Mouse (Mus musculus) thymus, adult 2 months (tissue): ENCODE measurements at regions not wholly inside any gene's neighbourhood (a gene's known extent, or its start where the extent isn't known, plus 50 kb on each side); places are given as distances from the start of the nearest gene placed in this dataset.
A peak's percentile ranks its signal among the peaks of the same experiment; 100 is the strongest.
"Not testable (repeated sequence)": the region's sequence is repeated elsewhere in the genome, so short reads cannot be mapped to it uniquely, and the experiment has no call there.

Source experiments
- DNase-seq: peaks from one replicate; pipeline ENCODE4 v3.0.0; 2021
- H3K27ac ChIP-seq: fragments of 200-500 bp; 2 replicates; pipeline ENCODE4 v1.5.1; 2012; ENCODE audit warnings: low read length, control low read depth; ENCODE audit not compliant: control insufficient read depth, insufficient read depth
- H3K27me3 ChIP-seq: fragments of 200-500 bp; 2 replicates; pipeline ENCODE4 v1.6.1; 2012; ENCODE audit warnings: mild to moderate bottlenecking, low read length, moderate library complexity, mixed read lengths; ENCODE audit not compliant: control insufficient read depth, insufficient read depth
- H3K36me3 ChIP-seq: fragments of 200-500 bp; 2 replicates; pipeline ENCODE4 v1.6.1; 2012; ENCODE audit warnings: mild to moderate bottlenecking, low read length, moderate library complexity; ENCODE audit not compliant: control insufficient read depth, insufficient read depth
- H3K4me1 ChIP-seq: fragments of 200-500 bp; replicated peaks from 2 replicates; pipeline ENCODE4 v1.6.1; 2012; ENCODE audit warnings: low read length; ENCODE audit not compliant: control insufficient read depth, insufficient read depth
- H3K4me3 ChIP-seq: fragments of 200-500 bp; 2 replicates; pipeline ENCODE4 v1.5.1; 2012; ENCODE audit warnings: mild to moderate bottlenecking, low read length, control low read depth, moderate library complexity; ENCODE audit not compliant: control insufficient read depth, insufficient read depth
- CTCF ChIP-seq: fragments of 200-500 bp; IDR thresholded peaks from 2 replicates; pipeline ENCODE4 v1.5.1; 2012; ENCODE audit warnings: mild to moderate bottlenecking, control low read depth, low read length, moderate library complexity, borderline replicate concordance; ENCODE audit not compliant: control insufficient read depth, poor library complexity, insufficient read depth; ENCODE audit errors: extremely low read depth
- POLR2A ChIP-seq: fragments of 200-500 bp; IDR thresholded peaks from 2 replicates; pipeline ENCODE4 v1.6.1; 2012; ENCODE audit warnings: mild to moderate bottlenecking, low read length, control low read depth, moderate library complexity; ENCODE audit not compliant: control insufficient read depth, poor library complexity, insufficient read depth; ENCODE audit errors: extremely low read depth
- WGBS: fragments of 180-500 bp; shearing (Covaris S2); methylation state at CpG from one replicate; pipeline ENCODE4 v1.1.7; 2018; 5-methylcytosine and 5-hydroxymethylcytosine counted together

DNA sequence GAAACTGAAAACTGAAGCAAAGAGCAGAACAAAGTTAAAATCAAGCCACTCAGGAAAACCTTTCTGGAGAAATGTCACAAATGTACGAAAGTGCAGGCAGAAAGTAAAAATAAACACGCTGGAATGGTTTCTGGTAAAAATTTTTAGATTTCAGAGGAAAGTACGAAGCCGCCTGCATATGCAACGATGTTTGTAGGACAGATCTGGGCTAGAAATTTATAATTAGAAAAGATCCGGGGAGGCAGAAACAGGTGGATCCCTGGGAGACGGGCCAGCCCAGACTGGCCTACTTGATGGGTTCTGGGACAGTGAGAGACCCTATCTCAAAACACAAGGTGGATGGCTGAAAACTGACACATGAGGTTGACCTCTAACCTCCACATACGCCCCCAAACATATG is 73.5 kb downstream of the Tomm20 start:
- peaks cover 17% of the 10 kb centered on the region for H3K4me1 ChIP-seq
- H3K27ac ChIP-seq: no peak overlapping the region
- no peak for DNase-seq
- H3K27me3 ChIP-seq: no peaks in the 10 kb centered on the region
- TF ChIP-seq POLR2A: no peak
- TF ChIP-seq CTCF: no peak
- no peaks in the 10 kb centered on the region for H3K36me3 ChIP-seq
- H3K4me3 ChIP-seq: no peak overlapping the region
- WGBS: 93% methylated on average over 8 of the region's 8 CpGs

DNA sequence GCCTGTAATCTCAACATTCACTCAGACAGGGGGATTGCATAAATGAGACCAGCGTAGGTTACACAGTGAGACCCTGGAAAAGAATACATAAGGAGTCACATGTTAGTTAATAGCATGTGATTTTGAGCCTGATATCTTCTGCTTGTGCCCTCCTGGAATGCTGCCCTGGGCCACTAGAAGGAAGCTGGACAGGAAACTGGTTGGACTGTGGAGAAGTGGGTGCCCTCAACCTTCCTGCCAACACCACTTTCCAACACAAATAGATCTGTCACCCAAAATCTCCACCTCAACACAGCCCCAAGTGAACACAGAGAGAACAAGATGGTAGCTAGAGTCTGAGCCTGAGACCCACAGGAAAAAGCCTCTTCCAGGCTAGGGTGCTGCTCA is 76.2 kb downstream of the Tomm20 start:
- H3K4me1 ChIP-seq: peaks cover 31% of the 10 kb centered on the region
- WGBS: 97% methylated on average over 1 of the region's 1 CpGs
- H3K27me3 ChIP-seq: no peaks in the 10 kb centered on the region
- no peak for TF ChIP-seq CTCF
- no peak for TF ChIP-seq POLR2A
- no peak overlapping the region for H3K27ac ChIP-seq
- H3K36me3 ChIP-seq: no peaks in the 10 kb centered on the region
- no peak for DNase-seq
- H3K4me3 ChIP-seq: no peak overlapping the region

DNA sequence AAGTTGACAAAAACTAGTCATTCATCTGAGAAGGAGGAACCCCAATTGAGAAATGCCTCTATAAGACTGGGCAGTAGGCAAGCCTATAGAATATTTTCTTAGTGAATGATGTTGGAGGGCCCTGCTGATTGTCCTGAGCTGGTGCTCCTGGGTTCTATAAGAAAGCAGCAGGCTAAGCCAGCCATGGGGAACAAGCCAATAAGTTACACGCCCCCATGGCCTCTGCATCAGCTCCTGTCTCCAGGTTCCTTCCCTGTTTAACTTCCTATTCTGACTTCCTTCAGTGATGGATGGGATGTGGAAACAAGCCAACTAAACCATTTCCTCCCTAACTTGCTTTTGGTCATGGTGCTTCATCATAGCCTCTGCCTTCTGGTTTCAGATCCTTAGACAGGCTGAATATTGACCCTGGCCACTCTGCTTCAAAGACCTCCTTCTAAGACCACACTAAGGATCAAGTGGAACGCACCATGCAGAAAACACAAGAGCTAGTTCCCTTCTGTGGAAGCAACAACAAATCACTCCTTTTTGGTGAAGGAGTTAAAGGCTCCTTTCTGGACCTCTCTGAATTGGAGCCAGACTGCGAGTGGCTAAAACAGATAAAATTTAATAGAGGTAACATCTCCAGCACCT is 76.7 kb downstream of the Tomm20 start:
- no peak overlapping the region for H3K4me3 ChIP-seq
- no peaks in the 10 kb centered on the region for H3K27me3 ChIP-seq
- no peaks in the 10 kb centered on the region for H3K36me3 ChIP-seq
- no peak overlapping the region for H3K27ac ChIP-seq
- no peak for DNase-seq
- WGBS: 88% methylated on average over 3 of the region's 3 CpGs
- no peak for TF ChIP-seq CTCF
- TF ChIP-seq POLR2A: no peak
- H3K4me1 ChIP-seq: peaks cover 33% of the 10 kb centered on the region

DNA sequence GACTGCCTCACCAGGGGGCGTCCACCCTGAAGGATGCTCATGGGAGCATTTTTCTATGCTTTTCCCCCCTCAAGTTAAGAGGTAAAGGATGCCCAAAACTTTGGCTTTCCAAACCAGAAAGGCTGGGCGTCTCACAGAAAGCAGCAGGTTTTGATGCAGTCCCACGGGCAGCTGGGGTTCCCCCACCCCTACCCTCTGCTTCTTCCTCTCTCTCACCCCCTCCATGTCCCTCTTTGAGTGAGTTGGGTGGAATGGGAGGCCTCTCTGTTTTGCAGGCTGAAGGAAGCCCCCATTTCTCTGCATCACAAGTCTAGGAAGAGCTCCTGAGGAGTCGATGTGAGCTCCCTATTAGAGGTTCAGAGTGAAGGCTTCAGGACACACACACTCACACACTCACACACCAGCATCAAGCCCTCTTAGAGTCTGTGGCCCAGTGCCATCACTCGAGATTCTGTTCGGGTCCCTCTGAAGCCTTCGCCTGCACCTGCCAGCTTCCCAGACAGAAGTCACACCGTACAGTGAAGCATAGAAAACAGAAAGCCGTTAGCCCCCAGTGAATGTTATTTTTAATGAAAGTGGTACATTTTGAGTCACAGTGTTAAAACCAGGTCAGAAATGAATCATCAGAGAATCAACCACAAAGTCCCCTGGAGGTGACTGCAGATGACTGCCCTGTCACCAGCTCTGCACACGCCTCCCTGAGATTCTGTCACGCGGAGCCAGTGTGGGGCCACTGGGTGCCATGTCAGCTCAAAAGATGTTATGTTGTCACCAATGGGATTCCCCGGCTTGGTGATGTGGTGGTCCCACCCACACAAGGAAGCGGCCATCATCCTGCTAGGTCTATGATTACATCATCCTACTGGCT is 78.3 kb downstream of the Tomm20 start:
- H3K4me1 ChIP-seq: peaks cover 32% of the 10 kb centered on the region
- 27% methylated on average over 14 of the region's 14 CpGs for WGBS
- DNase-seq: peak; percentile 33
- no peak for TF ChIP-seq CTCF
- TF ChIP-seq POLR2A: no peak
- H3K36me3 ChIP-seq: no peaks in the 10 kb centered on the region
- no peaks in the 10 kb centered on the region for H3K27me3 ChIP-seq
- no peak overlapping the region for H3K4me3 ChIP-seq
- H3K27ac ChIP-seq: peak overlapping the region; percentile 55

DNA sequence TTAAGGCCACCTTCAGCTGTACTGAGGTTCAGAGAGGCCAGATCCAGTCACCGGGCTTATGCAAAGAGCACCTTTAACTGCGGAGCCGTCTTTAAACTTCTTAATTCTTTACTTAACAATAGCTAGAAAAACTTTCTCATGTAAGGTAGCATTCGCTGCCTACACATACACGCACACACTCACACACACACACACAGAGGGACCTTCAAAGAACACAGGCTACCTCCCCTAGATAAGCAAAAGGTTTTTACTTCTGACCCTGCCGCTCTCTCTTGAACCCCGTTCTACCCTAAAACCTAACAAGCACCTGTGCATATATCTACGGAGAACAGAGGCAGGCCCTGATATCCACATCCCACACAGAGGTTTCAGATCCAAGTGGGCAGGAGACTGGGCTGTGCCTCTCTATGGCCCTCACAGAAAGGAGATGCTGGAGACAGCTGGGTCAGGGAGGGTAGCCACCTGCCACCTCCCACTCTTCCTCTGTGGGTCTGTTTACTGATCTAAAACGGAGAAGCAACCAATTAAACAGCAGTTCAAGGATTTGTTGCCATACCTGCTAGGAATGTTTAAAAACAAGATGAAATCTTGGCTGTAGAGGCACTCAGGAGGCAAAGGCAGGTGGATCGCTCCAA is 81.2 kb downstream of the Tomm20 start:
- DNase-seq: no peak
- Histone ChIP-seq H3K4me3 (no peak overlapping the region), H3K27ac (no peak overlapping the region), H3K4me1 (peaks cover 32% of the 10 kb centered on the region), H3K27me3 (no peaks in the 10 kb centered on the region), H3K36me3 (no peaks in the 10 kb centered on the region)
- WGBS: 79% methylated on average over 10 of the region's 10 CpGs
- TF ChIP-seq POLR2A: no peak
- TF ChIP-seq CTCF: no peak

DNA sequence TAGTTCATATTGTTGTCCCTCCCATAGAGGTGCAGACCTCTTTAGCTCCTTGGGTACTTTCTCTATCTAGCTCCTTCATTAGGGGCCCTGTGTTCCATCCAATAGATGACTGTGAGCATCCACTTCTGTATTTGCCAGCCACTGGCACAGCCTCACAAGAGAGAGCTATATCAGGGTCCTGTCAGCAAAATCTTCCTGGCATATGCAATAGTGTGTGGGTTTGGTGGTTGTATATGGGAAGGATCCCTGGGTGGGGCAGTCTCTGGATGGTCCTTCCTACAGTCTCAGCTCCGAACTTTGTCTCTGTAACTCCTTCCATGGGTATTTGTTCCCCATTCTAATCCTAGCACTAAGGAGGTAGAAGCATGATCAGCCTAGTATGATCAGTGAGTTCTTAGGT is 82.0 kb downstream of the Tomm20 start:
- H3K4me3 ChIP-seq, H3K36me3 ChIP-seq, DNase-seq, H3K27me3 ChIP-seq, H3K27ac ChIP-seq: not testable (repeated sequence)
- H3K4me1 ChIP-seq: peaks cover 32% of the 10 kb centered on the region
- WGBS: 100% methylated on average over 1 of the region's 1 CpGs
